Mouse (Mus musculus): ENCODE results near the gene 9230110F15Rik. TPM values are rescaled to one million over a fixed set of nuclear protein-coding genes. Genes with fewer than 3 reads are reported as not detected.
"Not testable (repeated sequence)": the region's sequence is repeated elsewhere in the genome, so short reads cannot be mapped to it uniquely, and the experiment has no call there.

The 9230110F15Rik gene
- polyA plus RNA-seq (2015; fragmentation: Nextera tagmentation; extraction: Ambion mirVana), result not detected in 2 replicates

DNA sequence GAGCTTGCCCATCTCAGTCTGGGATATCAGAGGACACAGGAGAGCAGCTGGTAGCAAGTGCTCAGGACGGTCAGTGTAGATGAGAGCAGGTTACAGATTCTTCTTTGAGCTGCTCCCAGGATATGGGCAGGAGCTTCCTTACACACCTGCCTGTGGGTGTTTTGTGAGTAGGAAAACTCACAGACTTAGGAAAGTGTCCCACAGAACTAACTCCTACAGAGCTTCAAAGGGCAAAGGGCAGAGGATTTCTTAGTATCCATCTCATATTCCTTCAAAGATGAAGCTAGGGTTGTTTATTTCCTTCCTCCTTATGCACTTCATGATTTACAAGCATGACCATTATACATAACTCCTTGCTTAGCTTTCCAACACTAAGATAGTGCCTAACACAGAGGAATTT is at the start of gene 9230110F15Rik:
9230110F15Rik (minus strand) TSS at position 101 of the 400 bp plus-strand sequence.
- ATAC-seq (ENCODE audit: low FRiP score, low read depth), result no peak
- H3K9me3 ChIP-seq, result no peaks in the 10 kb centered on the region; the same call in 1 of the 2 replicates
- WGBS, result 69% methylated on average over 1 of the region's 1 CpGs

DNA sequence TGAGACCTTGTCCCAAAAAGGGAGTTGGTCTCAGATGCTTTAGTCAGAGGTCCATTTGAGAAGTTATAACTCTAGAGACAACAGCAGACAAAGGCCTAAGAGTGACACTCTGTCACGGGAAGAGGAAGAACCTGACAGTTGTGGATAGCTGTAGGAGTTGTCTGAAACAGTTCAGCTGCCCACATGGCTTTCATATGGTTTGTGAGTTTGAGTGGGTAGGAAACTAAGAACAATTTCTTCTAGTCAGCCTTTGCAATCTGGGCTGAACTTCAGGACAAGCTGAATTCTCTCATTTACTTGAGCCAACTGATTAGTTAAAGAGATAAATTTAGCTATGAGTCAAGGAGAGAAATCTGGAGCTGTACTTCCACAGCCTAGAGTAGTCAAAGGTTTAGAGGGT is 49.2 kb upstream of the 9230110F15Rik start:
- WGBS, result 92% methylated on average over 1 of the region's 1 CpGs
- not testable (repeated sequence) for H3K36me3 ChIP-seq

More for the DNA sequence above, at the start of gene 9230110F15Rik:
- H3K4me3 ChIP-seq, result no peak within 1 kb of the TSS
- H3K27me3 ChIP-seq, result no peaks in the 10 kb centered on the region
- H3K4me1 ChIP-seq (replicated peaks), result no peaks in the 10 kb centered on the region
- H3K27ac ChIP-seq (replicated peaks), result no peak within 1 kb of the TSS
- no peak within 1 kb of the TSS for H3K4me2 ChIP-seq
- H3K36me3 ChIP-seq, result no peaks in the 10 kb centered on the region
- H3K9ac ChIP-seq, result no peak within 1 kb of the TSS

GRCm38 (mm10) chr9:35817881-35818280 is 26.1 kb downstream of the 9230110F15Rik start:
- H3K27me3 ChIP-seq; H3K27ac ChIP-seq (replicated peaks); ATAC-seq (ENCODE audit: low FRiP score, low read depth); H3K4me2 ChIP-seq; H3K9ac ChIP-seq; H3K4me1 ChIP-seq (replicated peaks); H3K4me3 ChIP-seq; H3K36me3 ChIP-seq: not testable (repeated sequence)
- peaks cover 14% of the 10 kb centered on the region; the same call in 1 of the 2 replicates for H3K9me3 ChIP-seq
- 94% methylated on average over 15 of the region's 15 CpGs for WGBS

More for the DNA sequence above, 49.2 kb upstream of the 9230110F15Rik start:
- not testable (repeated sequence) for H3K4me2 ChIP-seq; H3K9ac ChIP-seq; H3K27me3 ChIP-seq; H3K27ac ChIP-seq (replicated peaks); H3K9me3 ChIP-seq; H3K4me3 ChIP-seq; H3K4me1 ChIP-seq (replicated peaks); ATAC-seq (ENCODE audit: low FRiP score, low read depth)

DNA sequence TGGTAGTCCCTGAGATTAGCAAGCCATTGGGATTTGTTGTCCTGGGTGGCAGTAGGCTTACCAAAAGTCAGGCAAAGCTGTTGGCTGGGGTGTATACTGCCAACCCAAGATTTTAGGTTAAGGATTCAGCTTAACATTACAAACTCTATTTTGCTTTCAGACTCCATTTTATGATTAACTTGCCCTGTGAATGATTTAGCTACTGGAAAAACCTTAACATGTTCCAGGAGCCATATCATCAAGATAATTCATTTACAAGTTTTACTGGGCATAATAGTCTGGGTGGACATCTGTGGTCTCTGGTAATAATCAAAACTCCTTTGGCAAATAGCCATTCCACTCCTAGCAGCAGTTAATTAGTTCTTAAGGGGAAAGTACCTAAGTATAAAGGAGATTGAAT is 45.8 kb downstream of the 9230110F15Rik start:
- H3K36me3 ChIP-seq, result no peaks in the 10 kb centered on the region
- ATAC-seq (ENCODE audit: low FRiP score, low read depth), result no peak
- no peak overlapping the region for H3K4me3 ChIP-seq
- no peaks in the 10 kb centered on the region for H3K27me3 ChIP-seq
- H3K9me3 ChIP-seq, result peaks cover 14% of the 10 kb centered on the region
- H3K27ac ChIP-seq (replicated peaks), result no peak overlapping the region
- no peak overlapping the region for H3K9ac ChIP-seq
- H3K4me2 ChIP-seq, result no peak overlapping the region
- no peaks in the 10 kb centered on the region for H3K4me1 ChIP-seq (replicated peaks)

GRCm38 (mm10) chr9:35790001-35790400 is 53.9 kb downstream of the 9230110F15Rik start, which contains the start of the genes Gm27235 and D730048I06Rik:
Gene Gm27235 (minus strand): TSS chr9:35790101.
Gene D730048I06Rik (minus strand): TSS chr9:35790112.
- H3K27ac ChIP-seq (replicated peaks), result no peak within 1 kb of the TSS
- H3K4me1 ChIP-seq (replicated peaks), result no peaks in the 10 kb centered on the region
- H3K4me3 ChIP-seq, result no peak within 1 kb of the TSS
- no peak for ATAC-seq (ENCODE audit: low FRiP score, low read depth)
- no peak within 1 kb of the TSS for H3K4me2 ChIP-seq
- H3K36me3 ChIP-seq, result no peaks in the 10 kb centered on the region
- H3K9ac ChIP-seq, result no peak within 1 kb of the TSS
- no peaks in the 10 kb centered on the region; the same call in 1 of the 2 replicates for H3K9me3 ChIP-seq
- no peaks in the 10 kb centered on the region for H3K27me3 ChIP-seq
- 90% methylated on average over 3 of the region's 3 CpGs for WGBS

Other genes with a start within 250 kb of the 9230110F15Rik start
- gene Pate4, start 232.2 kb downstream of the 9230110F15Rik start, polyA plus RNA-seq (2015; fragmentation: Nextera tagmentation; extraction: Ambion mirVana), result not detected in 2 replicates
- not detected in 2 replicates for gene Pate3, start 195.9 kb downstream of the 9230110F15Rik start, polyA plus RNA-seq (2015; fragmentation: Nextera tagmentation; extraction: Ambion mirVana)
- 0.09 TPM in 1 of 2 replicates, not detected in the other for gene Pate1, start 156.8 kb downstream of the 9230110F15Rik start, polyA plus RNA-seq (2015; fragmentation: Nextera tagmentation; extraction: Ambion mirVana)
- not detected in 2 replicates for gene Gm17677, start 103.1 kb downstream of the 9230110F15Rik start, polyA plus RNA-seq (2015; fragmentation: Nextera tagmentation; extraction: Ambion mirVana)
- not detected in 2 replicates for gene Gm17727, start 66.0 kb downstream of the 9230110F15Rik start, polyA plus RNA-seq (2015; fragmentation: Nextera tagmentation; extraction: Ambion mirVana)
- gene Gm27235, start 54.0 kb downstream of the 9230110F15Rik start, polyA plus RNA-seq (2015; fragmentation: Nextera tagmentation; extraction: Ambion mirVana), result not detected in 2 replicates
- gene D730048I06Rik, start 54.0 kb downstream of the 9230110F15Rik start, polyA plus RNA-seq (2015; fragmentation: Nextera tagmentation; extraction: Ambion mirVana), result not detected in 2 replicates
- gene 9230113P08Rik, start 64.3 kb upstream of the 9230110F15Rik start, polyA plus RNA-seq (2015; fragmentation: Nextera tagmentation; extraction: Ambion mirVana), result not detected in 2 replicates

Data from hindbrain, embryonic 15.5 days (tissue).